Mouse (Mus musculus) T-cell, adult 2 months (primary cell): ENCODE measurements around the gene Coro1c.

Experiments
- DNase-seq: peaks from one replicate; pipeline ENCODE4 v3.0.0; 2022; ENCODE audit warnings: low spot score

The Coro1c gene

GRCm38 (mm10) chr5:113883384-113883771 lies 25.2 kb downstream of the Coro1c start:
- DNase-seq = no peak

- no peak for DNase-seq
Observed at GRCm38 (mm10) chr5:113882566-113883383, 25.8 kb downstream of the Coro1c start.

GRCm38 (mm10) chr5:113881136-113881535 lies 27.4 kb downstream of the Coro1c start:
- no peak for DNase-seq

- no peak for DNase-seq
Observed at GRCm38 (mm10) chr5:113878943-113879617, 29.5 kb downstream of the Coro1c start.

GRCm38 (mm10) chr5:113877565-113877964 lies 31.0 kb downstream of the Coro1c start:
- DNase-seq = no peak

- DNase-seq = no peak
Observed at GRCm38 (mm10) chr5:113876176-113876575, 32.4 kb downstream of the Coro1c start.

GRCm38 (mm10) chr5:113875625-113876024 lies 32.9 kb downstream of the Coro1c start:
- no peak for DNase-seq

- no peak for DNase-seq
Observed at GRCm38 (mm10) chr5:113874063-113875024, 34.2 kb downstream of the Coro1c start.

- DNase-seq = peak; percentile 52
Observed at GRCm38 (mm10) chr5:113872936-113873912, 35.3 kb downstream of the Coro1c start.

- DNase-seq = no peak
Observed at GRCm38 (mm10) chr5:113871903-113872548, 36.5 kb downstream of the Coro1c start.

- DNase-seq = no peak
Observed at GRCm38 (mm10) chr5:113870393-113871040, 38.0 kb downstream of the Coro1c start.

GRCm38 (mm10) chr5:113869132-113869531 lies 39.4 kb downstream of the Coro1c start:
- no peak for DNase-seq

GRCm38 (mm10) chr5:113864992-113865391 lies 43.6 kb downstream of the Coro1c start:
- no peak for DNase-seq

- DNase-seq = no peak
Observed at GRCm38 (mm10) chr5:113863994-113864393, 44.6 kb downstream of the Coro1c start.

- no peak for DNase-seq
Observed at GRCm38 (mm10) chr5:113862418-113862817, 46.1 kb downstream of the Coro1c start.

- DNase-seq = no peak
Observed at GRCm38 (mm10) chr5:113861294-113861693, 47.3 kb downstream of the Coro1c start.

- DNase-seq = no peak
Observed at GRCm38 (mm10) chr5:113858971-113859370, 49.6 kb downstream of the Coro1c start.

GRCm38 (mm10) chr5:113858550-113858949 lies 50.0 kb downstream of the Coro1c start:
- no peak for DNase-seq

GRCm38 (mm10) chr5:113857631-113858030 lies 50.9 kb downstream of the Coro1c start:
- DNase-seq = no peak

GRCm38 (mm10) chr5:113856631-113857030 lies 51.9 kb downstream of the Coro1c start:
- DNase-seq = no peak
